Mouse (Mus musculus) heart, adult 2 months (tissue): ENCODE data around the gene Marveld3.

ENCODE experiments used
- CTCF ChIP-seq: fragments of 200-600 bp; IDR thresholded peaks from 2 replicates; pipeline ENCODE4 v1.8.1; 2022; ENCODE audit warnings: antibody characterized with exemption, mild to moderate bottlenecking, moderate library complexity
- EP300 ChIP-seq: fragments of 200-500 bp; IDR thresholded peaks from 2 replicates; pipeline ENCODE4 v1.6.1; 2011; ENCODE audit warnings: low read depth, low read length, control low read depth; ENCODE audit not compliant: insufficient read depth
- POLR2A ChIP-seq: fragments of 200-500 bp; IDR thresholded peaks from 2 replicates; pipeline ENCODE4 v1.6.1; 2011; ENCODE audit warnings: mild to moderate bottlenecking, low read depth, low read length, control low read depth; ENCODE audit not compliant: insufficient read depth

- no peak for TF ChIP-seq CTCF
- no peak for TF ChIP-seq POLR2A
- no peak for TF ChIP-seq EP300
These were observed 25.8 kb upstream of the Marveld3 start for GRCm38 (mm10) chr8:109987776-109988175.
